Mouse (Mus musculus) limb, embryonic 11.5 days (tissue): ENCODE results near the gene Gpr68. TPM values are rescaled to one million over a fixed set of nuclear protein-coding genes. Genes with fewer than 3 reads are reported as not detected.

Experiments
- ATAC-seq: fragments of 200-750 bp; cut with Nextera tagmentation; 2 replicates; pipeline ENCODE4 v1.8.0; 2017; ENCODE audit warnings: low read depth; ENCODE audit not compliant: insufficient number of reproducible peaks, low FRiP score, low TSS enrichment
- DNase-seq: peaks from one replicate; pipeline ENCODE4 v3.0.0-alpha.2; 2015; ENCODE audit warnings: low spot score
- H3K27ac ChIP-seq: fragments of 300-500 bp; sonication (generic); replicated peaks from 2 replicates; pipeline ENCODE4 v1.5.1; 2014; ENCODE audit warnings: low read depth, mild to moderate bottlenecking, low read length
- H3K27me3 ChIP-seq: fragments of 300-500 bp; sonication (generic); 2 replicates; pipeline ENCODE4 v1.6.1; 2014; ENCODE audit warnings: mild to moderate bottlenecking, low read length, mixed read lengths; ENCODE audit not compliant: control insufficient read depth, insufficient read depth
- H3K36me3 ChIP-seq: fragments of 300-500 bp; sonication (generic); 2 replicates; pipeline ENCODE4 v1.6.1; 2014; ENCODE audit warnings: mild to moderate bottlenecking, low read length, moderate library complexity, mixed read lengths; ENCODE audit not compliant: control insufficient read depth, insufficient read depth
- H3K4me1 ChIP-seq: fragments of 300-500 bp; sonication (generic); 2 replicates; pipeline ENCODE4 v1.6.1; 2014; ENCODE audit warnings: low read length, mixed read lengths; ENCODE audit not compliant: control insufficient read depth, insufficient read depth
- H3K4me2 ChIP-seq: fragments of 300-500 bp; sonication (generic); 2 replicates; pipeline ENCODE4 v1.6.1; 2014; ENCODE audit warnings: low read depth, mild to moderate bottlenecking, moderate library complexity; ENCODE audit not compliant: severe bottlenecking
- H3K4me3 ChIP-seq: fragments of 300-500 bp; sonication (generic); 2 replicates; pipeline ENCODE4 v1.5.1; 2014; ENCODE audit warnings: low read depth, low read length
- H3K9ac ChIP-seq: fragments of 300-500 bp; sonication (generic); 2 replicates; pipeline ENCODE4 v1.6.1; 2014; ENCODE audit warnings: mild to moderate bottlenecking, low read length
- H3K9me3 ChIP-seq: fragments of 300-500 bp; sonication (generic); 2 replicates; pipeline ENCODE4 v1.6.1; 2016; ENCODE audit warnings: low read length; ENCODE audit not compliant: control insufficient read depth
- WGBS: fragments of 180-500 bp; shearing (Covaris S2); extraction: QIAGEN DNeasy Blood & Tissue Kit; methylation state at CpG from one replicate; pipeline ENCODE4 v1.1.7; 2014; 5-methylcytosine and 5-hydroxymethylcytosine counted together
- polyA plus RNA-seq: library from polyadenylated mRNA; unstranded; fragments of >200 nt; fragmentation: Nextera tagmentation; extraction: Ambion mirVana; gene quantifications from 2 replicates; pipeline ENCODE4 v1.2.1, GENCODE M21; 2014

Gene Gpr68
- polyA plus RNA-seq, 1 experiment from 2014 or later = 0.11 TPM

GRCm38 (mm10) chr12:100945948-100946347 is 38.0 kb upstream of the Gpr68 start:
- Histone ChIP-seq H3K9ac (no peak overlapping the region), H3K4me1 (no peaks in the 10 kb centered on the region), H3K9me3 (no peaks in the 10 kb centered on the region), H3K4me3 (no peak overlapping the region), H3K27me3 (no peaks in the 10 kb centered on the region), H3K27ac (no peak overlapping the region), H3K36me3 (no peaks in the 10 kb centered on the region; the same call in 1 of the 2 replicates), H3K4me2 (no peak overlapping the region)
- WGBS = 88% methylated on average over 12 of the region's 12 CpGs
- DNase-seq (no peak), ATAC-seq (no peak)

GRCm38 (mm10) chr12:100945501-100945900 is 37.5 kb upstream of the Gpr68 start:
- ATAC-seq = no peak
- WGBS = 85% methylated on average over 12 of the region's 12 CpGs

GRCm38 (mm10) chr12:100944921-100945336 is 36.9 kb upstream of the Gpr68 start:
- no peak for ATAC-seq
- Histone ChIP-seq H3K27ac (no peak overlapping the region), H3K36me3 (no peaks in the 10 kb centered on the region; the same call in 1 of the 2 replicates), H3K4me1 (no peaks in the 10 kb centered on the region), H3K4me3 (no peak overlapping the region), H3K9me3 (no peaks in the 10 kb centered on the region), H3K4me2 (no peak overlapping the region), H3K27me3 (no peaks in the 10 kb centered on the region), H3K9ac (no peak overlapping the region)
- WGBS = 91% methylated on average over 21 of the region's 21 CpGs
- no peak for DNase-seq

More at GRCm38 (mm10) chr12:100945501-100945900, 37.5 kb upstream of the Gpr68 start:
- no peaks in the 10 kb centered on the region for H3K27me3 ChIP-seq
- H3K4me3 ChIP-seq = no peak overlapping the region
- H3K4me2 ChIP-seq = no peak overlapping the region
- no peak overlapping the region for H3K9ac ChIP-seq
- H3K9me3 ChIP-seq = no peaks in the 10 kb centered on the region
- no peaks in the 10 kb centered on the region for H3K4me1 ChIP-seq
- H3K36me3 ChIP-seq = no peaks in the 10 kb centered on the region; the same call in 1 of the 2 replicates
- no peak overlapping the region for H3K27ac ChIP-seq
- DNase-seq = no peak

- 72% methylated on average over 4 of the region's 4 CpGs for WGBS
- ATAC-seq (no peak), DNase-seq (no peak)
- H3K9me3 ChIP-seq = no peaks in the 10 kb centered on the region
- H3K4me2 ChIP-seq = no peak overlapping the region
- no peaks in the 10 kb centered on the region for H3K27me3 ChIP-seq
- no peak overlapping the region for H3K4me3 ChIP-seq
- H3K36me3 ChIP-seq = no peaks in the 10 kb centered on the region; the same call in 1 of the 2 replicates
- no peak overlapping the region for H3K27ac ChIP-seq
- no peaks in the 10 kb centered on the region for H3K4me1 ChIP-seq
- H3K9ac ChIP-seq = no peak overlapping the region
These were observed 35.1 kb upstream of the Gpr68 start for GRCm38 (mm10) chr12:100943146-100943545.

- no peaks in the 10 kb centered on the region for H3K27me3 ChIP-seq
- no peak overlapping the region for H3K27ac ChIP-seq
- H3K9me3 ChIP-seq = no peaks in the 10 kb centered on the region
- 84% methylated on average over 3 of the region's 3 CpGs for WGBS
- H3K4me2 ChIP-seq = no peak overlapping the region
- no peaks in the 10 kb centered on the region for H3K4me1 ChIP-seq
- DNase-seq (no peak), ATAC-seq (no peak)
- H3K9ac ChIP-seq = no peak overlapping the region
- no peaks in the 10 kb centered on the region; the same call in 1 of the 2 replicates for H3K36me3 ChIP-seq
- no peak overlapping the region for H3K4me3 ChIP-seq
These were observed 33.4 kb upstream of the Gpr68 start for GRCm38 (mm10) chr12:100941361-100941760.

GRCm38 (mm10) chr12:100937441-100938360 is 29.7 kb upstream of the Gpr68 start:
- whole genome bisulfite sequencing = 81% methylated on average over 21 of the region's 21 CpGs
- no peaks in the 10 kb centered on the region for H3K36me3 ChIP-seq
- DNase-seq (no peak), ATAC-seq (no peak)
- no peaks in the 10 kb centered on the region for H3K4me1 ChIP-seq
- no peak overlapping the region for H3K4me2 ChIP-seq
- no peak overlapping the region for H3K4me3 ChIP-seq
- peak overlapping the region; percentile 0; the same call in 1 of the 2 replicates for H3K9ac ChIP-seq
- H3K27ac ChIP-seq = no peak overlapping the region
- H3K27me3 ChIP-seq = no peaks in the 10 kb centered on the region
- H3K9me3 ChIP-seq = no peaks in the 10 kb centered on the region

GRCm38 (mm10) chr12:100936737-100937136 is 28.7 kb upstream of the Gpr68 start:
- H3K9me3 ChIP-seq = no peaks in the 10 kb centered on the region
- H3K4me3 ChIP-seq = no peak overlapping the region
- no peak overlapping the region for H3K27ac ChIP-seq
- H3K4me2 ChIP-seq = no peak overlapping the region
- DNase-seq = no peak
- no peaks in the 10 kb centered on the region for H3K27me3 ChIP-seq
- ATAC-seq = no peak
- H3K36me3 ChIP-seq = no peaks in the 10 kb centered on the region
- no peaks in the 10 kb centered on the region for H3K4me1 ChIP-seq
- no peak overlapping the region for H3K9ac ChIP-seq
- WGBS = 93% methylated on average over 4 of the region's 4 CpGs

GRCm38 (mm10) chr12:100936116-100936515 is 28.1 kb upstream of the Gpr68 start:
- Histone ChIP-seq H3K4me1 (no peaks in the 10 kb centered on the region), H3K9me3 (no peaks in the 10 kb centered on the region), H3K27me3 (no peaks in the 10 kb centered on the region), H3K4me2 (no peak overlapping the region), H3K27ac (no peak overlapping the region), H3K4me3 (no peak overlapping the region), H3K9ac (no peak overlapping the region), H3K36me3 (no peaks in the 10 kb centered on the region; the same call in 1 of the 2 replicates)
- 0 out of 2 replicates have a peak, but pooled peaks have one; percentile 26 for ATAC-seq
- DNase-seq = peak; percentile 89
- WGBS = 20% methylated on average over 2 of the region's 2 CpGs
